Mouse (Mus musculus) C2C12 (cell line): ENCODE data around the gene Cacnb4. TPM values are rescaled to one million over a fixed set of nuclear protein-coding genes. Genes with fewer than 3 reads are reported as not detected.

Experiments
- H3K27me3 ChIP-seq: one replicate; pipeline ENCODE4 v1.6.1; 2011; ENCODE audit not compliant: control insufficient read depth, insufficient read depth, insufficient read length
- H3K36me3 ChIP-seq: one replicate; pipeline ENCODE4 v1.6.1; 2011; ENCODE audit not compliant: control insufficient read depth, insufficient read depth
- H3K4me3 ChIP-seq: one replicate; pipeline ENCODE4 v1.5.1; 2011; ENCODE audit warnings: mild to moderate bottlenecking, control low read depth; ENCODE audit not compliant: poor library complexity, insufficient read depth, severe bottlenecking
- H3K79me2 ChIP-seq: one replicate; pipeline ENCODE4 v1.6.1; 2011; ENCODE audit not compliant: control insufficient read depth, insufficient read depth
- H3K79me3 ChIP-seq: one replicate; pipeline ENCODE4 v1.6.1; 2011; ENCODE audit warnings: low read depth, control low read depth
- H3ac ChIP-seq: one replicate; pipeline ENCODE3; 2011; ENCODE audit warnings: low read depth; ENCODE audit not compliant: control insufficient read depth, insufficient read length
- CEBPB ChIP-seq: IDR thresholded peaks from one replicate; pipeline ENCODE4 v1.6.1; 2011; ENCODE audit warnings: low read depth, mild to moderate bottlenecking, control low read depth, moderate library complexity
- CTCF ChIP-seq: IDR thresholded peaks from one replicate; pipeline ENCODE4 v1.5.1; 2011; ENCODE audit not compliant: control insufficient read depth, insufficient read depth, insufficient read length
- FOSL1 ChIP-seq: IDR thresholded peaks from one replicate; pipeline ENCODE4 v1.8.0; 2011; ENCODE audit warnings: mild to moderate bottlenecking, low read length; ENCODE audit not compliant: poor library complexity, insufficient read depth, severe bottlenecking
- MAX ChIP-seq: IDR thresholded peaks from one replicate; pipeline ENCODE4 v1.6.1; 2011; ENCODE audit warnings: mild to moderate bottlenecking, control low read depth
- MYOD1 ChIP-seq: IDR thresholded peaks from one replicate; pipeline ENCODE4 v1.6.1; 2011; ENCODE audit warnings: low read depth; ENCODE audit not compliant: control insufficient read depth, insufficient read length
- MYOG ChIP-seq: IDR thresholded peaks from one replicate; pipeline ENCODE4 v1.6.1; 2011; ENCODE audit not compliant: control insufficient read depth, insufficient read length; ENCODE audit errors: extremely low read depth
- USF1 ChIP-seq: IDR thresholded peaks from one replicate; pipeline ENCODE4 v1.6.1; 2011; ENCODE audit warnings: low read depth, mild to moderate bottlenecking, control low read depth, moderate library complexity
- polyA plus RNA-seq: library from polyadenylated mRNA; unstranded; fragments of >200 nt; fragmentation: generic; extraction: Trizol; gene quantifications from one replicate; pipeline ENCODE4 v1.2.1, GENCODE M21; 2012; ENCODE audit warnings: missing spikeins

Cacnb4 gene
- polyA plus RNA-seq, 1 experiment: 0.01 TPM

DNA sequence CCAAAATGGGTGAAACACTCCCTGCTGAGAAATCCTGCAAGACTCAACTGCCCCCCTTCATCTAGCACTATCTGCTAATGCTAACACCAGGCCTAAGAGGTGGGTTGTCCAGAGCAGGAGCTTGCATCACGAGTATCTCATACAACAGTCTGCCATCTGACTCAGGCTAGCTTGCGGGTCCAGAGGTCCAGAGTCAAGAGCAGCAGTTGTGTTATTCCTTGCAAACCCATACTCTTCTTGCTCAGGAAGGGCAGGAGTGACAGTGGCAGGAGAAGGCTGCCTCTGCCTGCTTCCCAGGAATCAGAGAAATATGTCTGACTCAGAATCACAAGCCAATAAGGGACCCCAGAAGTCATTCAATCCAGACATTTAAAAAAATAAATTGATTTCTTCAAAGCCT, 116.4 kb downstream of the Cacnb4 start:
- Histone ChIP-seq H3ac (no peak overlapping the region), H3K36me3 (no peaks in the 10 kb centered on the region), H3K79me3 (no peaks in the 10 kb centered on the region), H3K4me3 (no peak overlapping the region), H3K27me3 (no peaks in the 10 kb centered on the region), H3K79me2 (no peaks in the 10 kb centered on the region)
- no peak for TF ChIP-seq USF1
- no peak for TF ChIP-seq MAX
- no peak for TF ChIP-seq CTCF
- no peak for TF ChIP-seq MYOD1
- no peak for TF ChIP-seq CEBPB

DNA sequence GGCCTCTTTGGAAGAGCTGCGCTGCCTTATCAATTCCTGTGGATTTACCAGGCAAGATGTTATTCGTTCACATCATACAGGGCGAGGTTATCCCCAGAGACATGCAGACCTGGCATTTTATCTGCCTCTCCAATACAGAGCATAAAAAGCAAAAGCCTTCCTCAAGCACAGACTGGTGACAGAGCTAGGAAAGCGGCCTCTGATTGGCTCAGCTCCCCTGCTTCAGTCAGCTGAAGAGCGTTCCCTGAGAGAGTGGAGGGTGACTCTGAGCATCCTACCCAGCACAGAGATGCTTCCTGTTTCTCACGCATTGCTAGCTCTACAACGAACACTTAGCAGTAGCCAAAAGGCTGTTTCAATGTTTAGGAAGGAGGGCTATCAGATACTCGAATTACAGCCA, 118.2 kb downstream of the Cacnb4 start:
- H3K27me3 ChIP-seq: no peaks in the 10 kb centered on the region
- no peak for TF ChIP-seq USF1
- no peak for TF ChIP-seq CEBPB
- no peak for TF ChIP-seq MAX
- no peak for TF ChIP-seq MYOD1
- no peak for TF ChIP-seq CTCF
- TF ChIP-seq FOSL1: no peak
- no peak for TF ChIP-seq MYOG
- H3ac ChIP-seq: no peak overlapping the region
- no peaks in the 10 kb centered on the region for H3K79me3 ChIP-seq
- H3K36me3 ChIP-seq: no peaks in the 10 kb centered on the region
- H3K4me3 ChIP-seq: no peak overlapping the region
- H3K79me2 ChIP-seq: no peaks in the 10 kb centered on the region

DNA sequence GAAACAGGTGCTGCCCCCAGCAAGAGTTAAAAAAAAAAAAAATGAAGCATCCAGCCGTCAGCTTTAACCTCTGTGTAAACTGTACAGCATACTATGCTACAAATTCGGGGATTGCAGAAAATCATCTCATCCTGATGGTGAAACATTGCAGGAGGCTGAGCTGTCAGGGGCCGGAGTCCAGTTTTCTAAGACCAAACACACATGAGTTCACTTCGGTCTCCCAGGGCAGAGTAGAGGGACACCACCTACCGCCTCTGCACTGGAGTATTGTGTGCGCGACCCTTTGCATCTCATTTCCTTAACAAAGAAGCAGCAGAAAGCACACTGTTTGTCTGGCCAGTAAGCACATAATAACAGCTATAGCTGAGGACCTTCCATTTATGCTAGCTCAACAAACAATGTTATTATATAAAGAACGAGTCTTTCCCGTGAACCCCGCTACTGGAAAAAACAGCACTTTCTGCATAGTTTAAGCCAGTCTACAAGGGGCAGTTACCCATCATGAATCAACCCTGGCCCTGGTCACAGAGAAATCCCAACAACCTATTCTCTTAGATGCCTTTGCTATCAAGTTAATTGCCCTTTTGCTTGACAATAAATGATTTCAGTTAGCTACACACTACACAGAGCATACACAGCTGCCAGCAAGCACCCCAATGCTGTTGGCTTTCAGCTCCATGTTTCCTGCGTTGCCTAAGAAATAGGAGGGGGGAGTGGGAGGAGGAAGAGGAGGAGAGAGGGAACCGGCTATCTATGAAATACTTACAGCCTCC, 118.9 kb downstream of the Cacnb4 start:
- no peaks in the 10 kb centered on the region for H3K79me2 ChIP-seq
- TF ChIP-seq MYOG (no peak), CEBPB (no peak), MYOD1 (no peak), USF1 (no peak), FOSL1 (no peak), CTCF (no peak), MAX (no peak)

DNA sequence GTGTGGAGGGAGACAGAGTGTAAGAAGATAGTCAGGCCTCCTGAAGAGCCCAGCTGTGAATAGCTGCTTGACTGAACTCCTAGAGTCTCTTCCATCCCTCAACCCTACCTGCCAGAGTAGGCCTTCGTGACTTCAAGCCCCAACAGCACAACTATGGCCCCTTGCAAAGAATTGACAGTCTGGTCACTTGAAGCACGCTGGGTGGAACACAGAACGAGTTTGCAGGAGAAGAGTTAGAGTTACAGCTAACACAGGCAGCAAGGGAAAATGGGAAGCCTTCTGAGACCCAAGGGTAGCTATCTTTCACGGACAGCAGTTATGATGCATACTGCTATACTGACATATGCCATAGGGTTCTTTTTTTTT, 119.7 kb downstream of the Cacnb4 start:
- H3K79me2 ChIP-seq: no peaks in the 10 kb centered on the region
- H3K27me3 ChIP-seq: no peaks in the 10 kb centered on the region
- H3K4me3 ChIP-seq: no peak overlapping the region
- TF ChIP-seq CTCF: no peak
- TF ChIP-seq FOSL1: no peak
- no peak for TF ChIP-seq MYOD1
- no peak for TF ChIP-seq USF1
- no peak for TF ChIP-seq MYOG
- TF ChIP-seq CEBPB: no peak
- no peak overlapping the region for H3ac ChIP-seq
- H3K36me3 ChIP-seq: no peaks in the 10 kb centered on the region
- H3K79me3 ChIP-seq: no peaks in the 10 kb centered on the region

More for the DNA sequence above, 118.9 kb downstream of the Cacnb4 start:
- no peak overlapping the region for H3ac ChIP-seq
- H3K36me3 ChIP-seq: no peaks in the 10 kb centered on the region
- no peaks in the 10 kb centered on the region for H3K79me3 ChIP-seq
- no peak overlapping the region for H3K4me3 ChIP-seq
- H3K27me3 ChIP-seq: no peaks in the 10 kb centered on the region

GRCm38 (mm10) chr2:52556298-52556960, 120.2 kb downstream of the Cacnb4 start:
- Histone ChIP-seq H3ac (no peak overlapping the region), H3K36me3 (no peaks in the 10 kb centered on the region), H3K4me3 (no peak overlapping the region), H3K27me3 (no peaks in the 10 kb centered on the region), H3K79me2 (no peaks in the 10 kb centered on the region), H3K79me3 (no peaks in the 10 kb centered on the region)
- TF ChIP-seq FOSL1 (no peak), CEBPB (no peak), MYOG (no peak), MAX (no peak), USF1 (no peak), MYOD1 (no peak), CTCF (no peak)

GRCm38 (mm10) chr2:52548401-52548800, 128.2 kb downstream of the Cacnb4 start:
- no peak overlapping the region for H3K4me3 ChIP-seq
- H3K79me3 ChIP-seq: no peaks in the 10 kb centered on the region
- no peak overlapping the region for H3ac ChIP-seq
- H3K27me3 ChIP-seq: no peaks in the 10 kb centered on the region
- H3K36me3 ChIP-seq: no peaks in the 10 kb centered on the region
- TF ChIP-seq MYOD1 (no peak), CEBPB (no peak), USF1 (no peak), MAX (no peak), CTCF (no peak), MYOG (no peak), FOSL1 (no peak)
- no peaks in the 10 kb centered on the region for H3K79me2 ChIP-seq
